Mouse (Mus musculus) heart, adult 8-10 months (tissue): Measurements from ENCODE around the gene Gstp3. TPM values are rescaled to one million over a fixed set of nuclear protein-coding genes. Genes with fewer than 3 reads are reported as not detected.
"Not testable (repeated sequence)": the region's sequence is repeated elsewhere in the genome, so short reads cannot be mapped to it uniquely, and the experiment has no call there.

Experiments
- DNase-seq: peaks from one replicate; pipeline ENCODE4 v3.0.0; 2022; ENCODE audit warnings: low spot score
- total RNA-seq, 4 experiments: library from RNA; stranded (reverse); gene quantifications; 2 replicates each; pipeline ENCODE4 v1.2.4; 2022

The Gstp3 gene
- total RNA-seq, 4 experiments from 2014 or later: not detected

DNA sequence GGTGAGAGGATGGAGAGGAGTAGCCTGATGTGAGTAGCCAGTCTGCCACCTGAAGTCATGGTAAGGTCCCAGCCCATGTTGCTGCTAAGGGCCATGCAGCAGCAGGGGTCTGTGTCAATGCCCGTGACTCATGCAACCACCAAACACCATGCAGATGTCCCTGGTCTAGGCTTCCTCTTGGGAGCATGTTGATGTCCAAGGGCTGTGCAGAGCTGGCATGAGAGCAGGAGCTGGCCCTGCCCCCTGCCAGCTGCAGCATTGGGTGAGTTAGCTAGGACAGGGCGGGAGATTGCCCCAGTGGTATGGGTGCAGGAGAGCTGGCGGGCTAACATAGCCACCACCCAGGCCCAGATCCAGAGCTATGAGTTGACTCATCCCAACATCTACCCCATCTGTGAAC, 31.1 kb upstream of the Gstp3 start:
- DNase-seq: no peak

DNA sequence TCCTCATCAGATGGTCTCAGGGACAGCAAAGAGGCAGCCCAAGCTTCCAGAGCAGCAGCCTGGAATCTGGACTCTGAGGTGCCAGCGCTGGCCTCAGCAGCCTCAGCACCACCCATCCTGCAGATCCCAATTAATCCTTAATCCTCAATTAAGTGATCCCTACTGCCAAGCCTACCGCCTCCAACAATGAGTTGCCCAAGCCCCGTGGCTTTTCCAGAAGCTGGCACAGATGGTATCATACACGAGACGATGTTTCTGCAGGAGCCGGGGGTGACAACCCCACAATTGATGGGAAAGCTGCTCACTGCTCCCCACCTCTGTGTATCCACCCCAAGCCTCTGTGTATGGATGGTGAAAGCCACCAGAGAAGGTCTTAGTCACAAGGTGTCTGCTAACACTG, 29.8 kb upstream of the Gstp3 start:
- DNase-seq: no peak

GRCm38 (mm10) chr19:4088146-4088545, 28.8 kb upstream of the Gstp3 start:
- no peak for DNase-seq

DNA sequence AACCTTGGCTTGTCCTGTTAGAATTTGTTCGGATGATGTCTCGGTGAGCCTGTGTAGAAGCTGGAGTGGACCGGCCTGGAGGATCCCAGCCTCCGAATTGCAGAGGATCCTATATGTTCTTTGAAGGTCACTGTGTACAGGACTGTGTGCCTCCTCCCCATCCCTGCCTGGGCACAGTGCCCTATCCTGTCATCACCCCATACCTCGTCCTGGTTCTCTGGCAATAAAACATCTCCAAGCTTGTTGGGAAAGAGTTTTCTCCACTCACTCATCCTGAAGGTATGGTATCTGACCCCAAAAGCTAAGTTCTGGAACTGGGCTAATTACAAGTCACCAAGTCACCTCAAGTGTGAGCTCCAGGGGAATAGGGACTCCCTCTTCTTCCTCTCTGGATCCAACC, 27.7 kb upstream of the Gstp3 start:
- DNase-seq: no peak

DNA sequence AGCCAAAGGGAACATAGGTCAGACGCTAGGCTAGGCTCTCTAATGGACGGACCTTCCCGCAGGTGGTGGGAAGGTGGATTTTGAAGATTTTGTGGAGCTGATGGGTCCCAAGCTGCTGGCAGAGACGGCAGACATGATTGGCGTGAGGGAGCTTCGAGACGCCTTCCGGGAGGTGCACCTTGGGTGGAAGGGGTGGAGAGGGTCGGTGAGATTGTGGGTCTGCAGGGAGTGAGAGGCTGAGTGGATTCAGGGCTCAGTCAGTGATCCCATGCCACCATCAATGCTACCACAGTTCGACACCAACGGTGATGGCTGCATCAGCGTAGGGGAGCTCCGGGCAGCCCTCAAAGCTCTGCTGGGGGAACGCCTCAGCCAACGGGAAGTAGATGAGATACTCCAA, 26.8 kb upstream of the Gstp3 start:
- no peak for DNase-seq

- no peak for DNase-seq
Measured at GRCm38 (mm10) chr19:4084984-4085383, 25.6 kb upstream of the Gstp3 start.

DNA sequence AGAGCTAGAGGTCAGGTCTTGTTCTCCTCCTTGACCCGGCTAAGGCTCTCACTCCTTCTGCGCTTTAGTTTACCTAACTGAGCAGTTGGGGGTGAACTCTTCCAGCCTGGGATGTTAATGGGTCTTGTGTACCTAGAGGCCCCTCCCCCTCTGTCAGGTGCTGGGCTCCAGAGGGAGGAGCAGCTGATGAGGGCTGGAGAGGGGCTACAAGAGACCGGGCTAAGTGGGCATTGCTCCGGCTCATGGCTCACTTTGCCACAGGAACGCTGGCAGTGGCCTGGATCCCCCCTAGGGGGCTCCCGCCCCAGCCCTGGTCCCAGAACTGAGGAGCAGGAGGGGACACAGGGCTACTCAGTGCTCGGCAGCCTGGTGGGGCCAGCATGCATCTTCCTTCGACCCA, 24.5 kb upstream of the Gstp3 start:
- no peak for DNase-seq

- DNase-seq: no peak
Measured at GRCm38 (mm10) chr19:4083316-4083715, 23.9 kb upstream of the Gstp3 start.

DNA sequence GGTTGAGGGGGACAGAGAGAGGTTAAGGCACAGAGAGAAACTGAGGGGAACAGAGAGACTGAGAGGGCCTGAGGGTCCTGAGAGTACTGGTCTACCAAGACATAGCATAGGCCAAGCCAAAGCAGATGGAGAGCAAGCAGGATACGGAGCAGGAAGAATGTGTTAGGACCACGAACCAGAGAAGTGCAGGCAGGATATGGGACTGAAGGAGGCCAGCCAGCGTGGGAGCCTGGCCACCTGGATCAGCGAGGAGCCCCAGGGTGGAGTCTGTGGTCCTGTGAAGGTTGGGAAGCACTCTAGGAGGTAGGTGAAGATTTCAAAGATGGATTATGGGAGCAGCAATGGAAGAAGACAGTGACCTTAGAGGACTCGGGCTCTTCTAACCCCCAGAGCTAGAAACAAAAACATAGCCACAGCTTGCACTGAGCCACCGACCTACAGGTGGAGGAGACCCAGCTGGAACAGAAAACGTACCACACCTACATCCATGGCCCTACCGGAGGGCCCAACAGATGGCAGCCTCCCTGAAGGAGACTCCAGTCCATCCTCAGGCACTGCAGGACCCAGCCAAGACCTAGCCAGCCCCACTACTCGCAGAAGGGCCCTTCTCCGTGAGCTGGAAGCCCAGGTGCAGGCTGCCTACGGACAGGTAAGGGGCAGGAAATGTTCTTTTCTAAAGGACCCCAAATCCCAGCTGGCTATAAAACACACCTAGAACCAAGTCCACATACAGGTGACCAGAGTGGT, 23.0 kb upstream of the Gstp3 start:
- DNase-seq: no peak

- DNase-seq: no peak
Measured at GRCm38 (mm10) chr19:4081394-4081793, 22.0 kb upstream of the Gstp3 start, which contains the start of gene Cabp2. Gene Cabp2, plus strand, starts transcription at chr19:4081578.

DNA sequence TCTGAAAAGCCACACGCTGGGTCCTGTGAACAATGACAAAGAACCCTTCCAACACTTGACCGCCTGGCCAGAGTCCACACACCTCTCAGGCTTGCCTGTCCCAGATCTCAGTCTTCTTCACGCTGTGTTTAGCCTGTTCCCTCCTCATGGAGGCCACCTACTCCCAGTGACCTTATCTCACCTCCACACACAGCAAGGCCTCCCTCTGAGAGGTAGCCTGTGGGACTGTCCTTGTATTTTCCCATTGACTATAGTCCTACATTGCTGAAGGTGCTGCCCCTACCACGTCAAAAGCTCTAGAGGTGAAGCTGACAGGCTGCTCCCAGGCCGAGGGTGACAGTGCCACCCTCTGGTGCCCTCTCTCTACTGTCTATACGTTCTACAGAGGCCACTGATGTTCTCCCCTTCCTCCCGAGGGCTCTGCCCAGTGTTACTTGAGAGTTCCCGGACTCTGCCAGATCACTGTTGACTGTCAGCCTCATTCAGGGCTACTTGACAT, 21.2 kb upstream of the Gstp3 start:
- no peak for DNase-seq

DNA sequence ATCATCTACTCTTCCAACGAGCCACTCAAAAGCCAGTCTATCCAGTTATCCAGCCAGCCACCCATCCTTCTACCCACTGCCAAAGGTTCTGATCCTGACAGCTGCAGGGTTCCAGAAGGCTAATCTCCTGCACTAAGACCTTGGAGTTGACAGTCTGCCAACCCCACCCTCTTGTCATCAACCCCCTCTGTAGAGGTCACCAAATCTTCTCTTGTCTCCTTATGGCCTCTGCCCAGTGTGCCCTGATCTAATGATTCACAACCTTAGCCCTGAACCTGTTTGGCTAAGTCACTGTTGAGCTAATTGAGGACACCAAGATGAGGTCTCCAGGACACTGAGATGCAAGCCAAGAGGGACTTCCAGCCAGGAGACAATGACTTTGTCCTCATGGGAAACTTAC, 20.2 kb upstream of the Gstp3 start:
- no peak for DNase-seq

DNA sequence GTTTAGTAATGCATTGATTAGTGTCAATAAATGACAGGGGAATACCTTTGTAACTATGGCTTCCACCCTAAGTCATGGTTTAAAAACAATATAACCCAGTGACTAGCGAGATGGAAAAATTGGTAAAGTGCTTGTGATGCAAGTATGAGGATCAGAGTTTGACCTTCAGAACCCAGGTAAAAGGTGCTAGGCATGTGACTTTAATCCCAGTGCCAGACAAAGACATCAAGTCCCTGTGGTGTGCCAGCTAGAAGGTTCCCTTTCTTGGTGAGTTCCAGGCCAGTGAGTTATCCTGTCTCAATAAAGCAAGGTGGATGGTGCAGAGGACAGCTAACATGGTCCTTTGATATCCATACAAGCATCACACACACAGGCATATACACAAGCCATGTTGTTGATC, 16.2 kb upstream of the Gstp3 start:
- DNase-seq: no peak

DNA sequence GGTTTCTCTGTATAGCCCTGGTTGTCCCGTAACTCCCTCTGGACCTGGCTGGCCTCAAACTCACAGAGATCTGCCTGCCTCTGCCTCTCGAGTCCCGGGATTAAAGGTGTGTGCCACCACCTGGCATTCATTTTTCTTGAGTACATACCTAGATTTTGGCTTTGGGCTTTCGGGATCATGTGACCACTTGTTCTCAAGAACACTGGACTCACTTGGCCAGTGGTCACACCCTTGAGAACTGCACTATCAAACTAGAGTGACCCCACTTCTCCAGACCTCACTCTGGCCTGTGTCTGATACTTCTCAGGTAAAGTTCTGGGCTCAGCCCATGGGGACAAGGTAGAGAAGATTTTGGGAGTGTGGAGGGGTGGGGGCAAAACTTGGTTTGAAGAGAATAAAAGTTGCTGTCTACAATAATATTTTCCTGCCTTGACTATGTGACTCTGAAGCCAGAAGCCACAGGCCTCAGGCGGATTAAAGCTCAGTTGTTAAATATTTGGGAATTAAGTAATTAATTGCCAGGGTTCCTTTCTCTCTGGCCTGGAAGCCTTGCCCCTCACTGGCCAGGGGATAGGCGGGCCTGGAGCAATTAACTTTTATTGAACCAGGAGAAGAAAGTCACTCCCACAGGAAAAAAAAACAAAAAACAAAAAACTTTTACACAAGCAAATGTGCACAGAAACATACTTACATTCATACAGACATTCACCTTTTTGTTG, 13.5 kb upstream of the Gstp3 start:
- DNase-seq: no peak

GRCm38 (mm10) chr19:4071406-4071805, 12.0 kb upstream of the Gstp3 start:
- no peak for DNase-seq

- DNase-seq: no peak
Measured at GRCm38 (mm10) chr19:4070756-4071155, 11.4 kb upstream of the Gstp3 start.

DNA sequence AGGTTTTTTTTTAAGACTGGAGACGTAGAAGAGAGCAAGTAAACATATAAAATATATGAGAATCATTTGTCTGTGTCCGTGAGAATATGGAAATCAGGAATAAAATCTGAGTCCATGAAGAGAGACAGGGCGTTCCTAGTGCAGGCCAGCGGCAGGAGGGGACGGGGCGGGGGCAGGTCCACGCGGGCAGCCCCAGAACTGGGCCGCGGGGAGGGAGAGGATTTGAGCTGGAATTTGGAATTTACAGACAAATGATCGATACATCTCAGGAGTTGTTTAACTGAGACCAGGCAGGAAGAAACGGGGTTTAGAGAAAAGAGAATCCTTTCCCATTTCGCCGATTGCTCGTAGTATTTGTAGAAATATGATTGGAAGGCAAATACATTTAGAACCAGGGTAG, 10.9 kb upstream of the Gstp3 start:
- no peak for DNase-seq

GRCm38 (mm10) chr19:4068717-4069410, 9.5 kb upstream of the Gstp3 start:
- DNase-seq: no peak

GRCm38 (mm10) chr19:4068242-4068641, 8.9 kb upstream of the Gstp3 start:
- DNase-seq: not testable (repeated sequence)

DNA sequence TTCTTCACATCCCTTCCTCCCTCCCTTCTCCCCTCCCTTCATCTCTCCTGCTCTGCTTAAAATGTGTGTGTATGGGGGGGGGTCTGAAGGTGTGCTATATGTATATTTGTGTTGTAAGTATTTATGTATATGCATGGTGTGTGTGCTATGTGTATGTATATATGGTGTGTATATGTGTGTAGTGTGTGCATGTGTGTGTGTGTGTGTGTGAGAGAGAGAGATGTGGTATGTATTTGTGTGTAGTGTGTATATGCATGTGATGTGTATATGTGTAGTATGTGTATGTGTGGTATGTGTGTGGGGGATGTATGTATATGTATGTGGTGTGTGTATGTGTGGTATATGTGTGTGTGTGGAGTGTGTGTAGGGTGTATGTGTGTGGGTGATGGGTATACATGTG, 7.5 kb upstream of the Gstp3 start:
- DNase-seq: no peak

DNA sequence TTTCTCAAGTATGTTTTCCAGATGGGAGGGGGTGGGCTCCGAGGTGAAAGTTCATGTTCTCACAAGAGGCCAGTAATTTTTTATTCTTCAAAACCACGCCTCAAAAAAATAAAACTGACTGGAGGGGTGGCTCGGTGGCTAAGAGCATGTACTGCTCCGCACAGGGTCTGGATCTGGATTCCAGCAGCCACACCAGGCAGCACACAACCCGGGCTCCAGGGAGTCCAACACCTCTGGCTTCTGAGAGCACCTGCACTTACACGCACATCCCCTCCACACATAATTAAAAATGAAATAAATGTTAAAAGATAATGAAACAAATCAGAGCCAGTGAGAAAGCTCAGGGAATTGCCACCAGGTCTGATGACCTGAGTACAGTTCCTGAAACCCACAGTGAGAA, 6.9 kb upstream of the Gstp3 start:
- DNase-seq: no peak

DNA sequence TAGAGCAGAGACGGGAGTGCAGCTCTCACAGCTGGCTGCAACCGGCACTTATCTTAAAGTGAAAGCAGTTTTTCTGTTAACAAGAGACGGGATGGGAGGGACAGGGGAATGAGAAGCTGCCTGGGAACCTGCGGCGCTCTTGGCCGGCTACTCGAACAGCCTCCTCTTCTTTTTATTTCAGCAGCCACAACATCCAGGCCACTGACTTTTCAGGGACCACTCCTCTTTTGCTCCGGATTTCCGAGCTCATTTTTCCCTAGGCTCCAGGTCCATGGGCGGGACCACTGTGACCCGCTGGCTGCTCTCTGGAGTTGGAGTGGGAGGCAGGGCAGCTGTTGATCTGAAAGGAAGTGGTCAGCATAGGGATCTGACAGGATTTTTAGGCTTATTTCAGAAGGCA, 5.1 kb upstream of the Gstp3 start:
- DNase-seq: not testable (repeated sequence)

DNA sequence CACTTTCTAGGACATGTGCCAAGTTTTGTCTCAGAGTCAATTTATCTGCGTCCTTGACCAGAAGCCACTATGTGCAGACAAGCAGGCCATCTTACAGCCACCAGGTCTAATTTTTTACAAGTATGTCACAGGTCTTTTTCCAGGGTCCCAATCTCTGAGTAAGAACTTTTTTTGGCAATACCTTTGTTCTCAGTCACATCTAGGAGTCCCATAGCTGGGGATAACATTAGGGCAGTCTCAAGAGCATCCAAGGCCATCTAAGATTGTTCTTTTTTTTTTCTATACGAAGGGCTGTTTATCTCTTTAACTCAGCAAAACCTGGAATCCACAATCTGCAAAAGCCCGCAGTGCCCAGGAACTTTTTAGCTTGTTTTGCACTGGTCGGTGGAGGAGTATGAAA, 4.0 kb upstream of the Gstp3 start:
- not testable (repeated sequence) for DNase-seq
